Mouse (Mus musculus): ENCODE results near the gene Otud4. TPM values are rescaled to one million over a fixed set of nuclear protein-coding genes. Genes with fewer than 3 reads are reported as not detected.

Otud4 gene
- total and polyA plus RNA-seq, 3 experiments, result 45.3 to 53.4 (median 51.7) TPM

GRCm38 (mm10) chr8:79635491-79635890 is 3.9 kb upstream of the Otud4 start:
- DNase-seq (ENCODE audit: low read depth, low spot score), result no peak
- H3K4me1 ChIP-seq (ENCODE audit: control insufficient read depth in 1 of 2, insufficient read depth in 2 of 2, low read length in 2 of 2), result peaks cover 2 to 3% of the 10 kb centered on the region in 2 experiments; a peak in 2 of 4 replicates
- no peak overlapping the region for H3K4me3 ChIP-seq (ENCODE audit: control insufficient read depth in 1 of 2, insufficient read depth in 1 of 2, low read depth in 2 of 2, low read length in 2 of 2)
- H3K27ac ChIP-seq (ENCODE audit: control insufficient read depth, low read depth, low read length), result no peak overlapping the region
- no peaks in the 10 kb centered on the region for H3K27me3 ChIP-seq (ENCODE audit: control insufficient read depth in 1 of 2, insufficient read depth in 2 of 2, low read length in 2 of 2)
- H3K36me3 ChIP-seq (ENCODE audit: control insufficient read depth in 1 of 2, insufficient read depth in 2 of 2, low read length in 2 of 2), result peaks cover 0 to 3% of the 10 kb centered on the region in 2 experiments; a peak in 2 of 4 replicates
- no peak overlapping the region for H3K9ac ChIP-seq (ENCODE audit: control insufficient read depth, low read depth, low read length, poor library complexity, severe bottlenecking)
- H3K9me3 ChIP-seq (replicated peaks; ENCODE audit: insufficient read depth, low read length), result no peaks in the 10 kb centered on the region
- TF ChIP-seq RAD21 (IDR thresholded peaks at IDR 0.05; ENCODE audit: low read depth, low read length) (no peak), SMC3 (IDR thresholded peaks at IDR 0.05; ENCODE audit: low read depth, low read length) (no peak), TBP (IDR thresholded peaks at IDR 0.05; ENCODE audit: low read depth, low read length) (no peak), MXI1 (IDR thresholded peaks at IDR 0.05; ENCODE audit: low read depth, low read length) (no peak), CTCF (IDR thresholded peaks at IDR 0.05 in 2 of 3, conservative IDR thresholded peaks at IDR 0.05 in 1 of 3; ENCODE audit: control insufficient read depth in 1 of 3, insufficient read depth in 1 of 3, low read depth in 2 of 3, low read length in 3 of 3, poor library complexity in 1 of 3, severe bottlenecking in 1 of 3) (no peak), NELFE (IDR thresholded peaks at IDR 0.05; ENCODE audit: low read depth, low read length) (no peak), NRF1 (IDR thresholded peaks at IDR 0.05; ENCODE audit: insufficient read depth, low read depth, low read length, poor library complexity, severe bottlenecking) (no peak), CHD1 (IDR thresholded peaks at IDR 0.05; ENCODE audit: low read depth, low read length) (no peak), UBTF (IDR thresholded peaks at IDR 0.05; ENCODE audit: borderline replicate concordance, insufficient read depth, low read depth, low read length) (no peak), MYB (IDR thresholded peaks at IDR 0.05; ENCODE audit: low read depth, low read length) (no peak)
- peaks cover 12% of the 10 kb centered on the region for H3K79me2 ChIP-seq (ENCODE audit: control insufficient read depth, insufficient read depth, low read length, poor library complexity)

- H3K79me2 ChIP-seq (ENCODE audit: control insufficient read depth, insufficient read depth, low read length, poor library complexity), result peaks cover 18% of the 10 kb centered on the region
- H3K4me3 ChIP-seq (ENCODE audit: control insufficient read depth in 1 of 2, insufficient read depth in 1 of 2, low read depth in 2 of 2, low read length in 2 of 2), result no peak overlapping the region
- DNase-seq (ENCODE audit: low read depth, low spot score), result no peak
- no peaks in the 10 kb centered on the region for H3K27me3 ChIP-seq (ENCODE audit: control insufficient read depth in 1 of 2, insufficient read depth in 2 of 2, low read length in 2 of 2)
- H3K36me3 ChIP-seq (ENCODE audit: control insufficient read depth in 1 of 2, insufficient read depth in 2 of 2, low read length in 2 of 2), result peaks cover 0 to 3% of the 10 kb centered on the region in 2 experiments; a peak in 2 of 4 replicates
- no peak overlapping the region for H3K27ac ChIP-seq (ENCODE audit: control insufficient read depth, low read depth, low read length)
- H3K9ac ChIP-seq (ENCODE audit: control insufficient read depth, low read depth, low read length, poor library complexity, severe bottlenecking), result no peak overlapping the region
- no peak for TF ChIP-seq CHD2 (IDR thresholded peaks at IDR 0.05; ENCODE audit: low read length)
- no peak for TF ChIP-seq USF2 (IDR thresholded peaks at IDR 0.05; ENCODE audit: borderline replicate concordance in 1 of 2, insufficient read depth in 1 of 2, low read depth in 1 of 2, low read length in 2 of 2)
- TF ChIP-seq EP300 (IDR thresholded peaks at IDR 0.05; ENCODE audit: low read depth in 1 of 2, low read length in 2 of 2), result no peak
- no peak for TF ChIP-seq GATA1 (IDR thresholded peaks at IDR 0.05; ENCODE audit: low read depth, low read length)
- TF ChIP-seq MAZ (IDR thresholded peaks at IDR 0.05; ENCODE audit: low read depth, low read length), result no peak
- TF ChIP-seq RCOR1 (IDR thresholded peaks at IDR 0.05; ENCODE audit: low read depth, low read length), result no peak
- no peak for TF ChIP-seq MAFK (IDR thresholded peaks at IDR 0.05; ENCODE audit: borderline replicate concordance, low read depth, low read length)
- TF ChIP-seq ZMIZ1 (IDR thresholded peaks at IDR 0.05; ENCODE audit: low read depth, low read length), result no peak
- TF ChIP-seq USF1 (IDR thresholded peaks at IDR 0.05; ENCODE audit: low read depth, low read length), result no peak
- no peak for TF ChIP-seq HCFC1 (IDR thresholded peaks at IDR 0.05; ENCODE audit: low read depth, low read length)
- no peak for TF ChIP-seq TAL1 (IDR thresholded peaks at IDR 0.05; ENCODE audit: low read length)
- TF ChIP-seq POLR2AphosphoS5 (IDR thresholded peaks at IDR 0.05; ENCODE audit: borderline replicate concordance, low read depth, low read length), result no peak
- TF ChIP-seq MYB (IDR thresholded peaks at IDR 0.05; ENCODE audit: low read depth, low read length), result no peak
- no peak for TF ChIP-seq MXI1 (IDR thresholded peaks at IDR 0.05; ENCODE audit: low read depth, low read length)
- TF ChIP-seq SMC3 (IDR thresholded peaks at IDR 0.05; ENCODE audit: low read depth, low read length), result no peak
- TF ChIP-seq CTCF (IDR thresholded peaks at IDR 0.05 in 2 of 3, conservative IDR thresholded peaks at IDR 0.05 in 1 of 3; ENCODE audit: control insufficient read depth in 1 of 3, insufficient read depth in 1 of 3, low read depth in 2 of 3, low read length in 3 of 3, poor library complexity in 1 of 3, severe bottlenecking in 1 of 3), result no peak
- H3K9me3 ChIP-seq (replicated peaks; ENCODE audit: insufficient read depth, low read length), result no peaks in the 10 kb centered on the region
- H3K4me1 ChIP-seq (ENCODE audit: control insufficient read depth in 1 of 2, insufficient read depth in 2 of 2, low read length in 2 of 2), result peaks cover 2 to 3% of the 10 kb centered on the region in 2 experiments; a peak in 2 of 4 replicates
Observed at GRCm38 (mm10) chr8:79636151-79636550, 3.3 kb upstream of the Otud4 start.

Data from MEL (cell line).